Mouse (Mus musculus) hindbrain, embryonic 11.5 days (tissue): ENCODE measurements around the gene Cpn2. TPM values are rescaled to one million over a fixed set of nuclear protein-coding genes. Genes with fewer than 3 reads are reported as not detected.

ENCODE experiments used
- ATAC-seq: fragments of 200-750 bp; cut with Nextera tagmentation; 2 replicates; pipeline ENCODE4 v1.8.0; 2017; ENCODE audit warnings: mild to moderate bottlenecking, moderate TSS enrichment, moderate library complexity; ENCODE audit not compliant: low FRiP score
- DNase-seq: peaks from one replicate; pipeline ENCODE4 v3.0.0-alpha.2; 2015; ENCODE audit warnings: low spot score
- H3K27ac ChIP-seq: fragments of 300-500 bp; sonication (generic); 2 replicates; pipeline ENCODE4 v1.5.1; 2014; ENCODE audit warnings: mild to moderate bottlenecking, low read depth, low read length
- H3K27me3 ChIP-seq: fragments of 300-500 bp; sonication (generic); 2 replicates; pipeline ENCODE4 v1.6.1; 2014; ENCODE audit warnings: mild to moderate bottlenecking, low read length, moderate library complexity, mixed read lengths; ENCODE audit not compliant: control insufficient read depth, insufficient read depth
- H3K36me3 ChIP-seq: fragments of 300-500 bp; sonication (generic); 2 replicates; pipeline ENCODE4 v1.6.1; 2014; ENCODE audit warnings: mild to moderate bottlenecking, low read length, moderate library complexity, mixed read lengths; ENCODE audit not compliant: control insufficient read depth, insufficient read depth
- H3K4me1 ChIP-seq: fragments of 300-500 bp; sonication (generic); replicated peaks from 2 replicates; pipeline ENCODE4 v1.6.1; 2014; ENCODE audit warnings: low read length, mixed read lengths; ENCODE audit not compliant: control insufficient read depth, insufficient read depth
- H3K4me2 ChIP-seq: fragments of 300-500 bp; sonication (generic); replicated peaks from 2 replicates; pipeline ENCODE4 v1.6.1; 2014; ENCODE audit warnings: mild to moderate bottlenecking, low read depth, low read length
- H3K4me3 ChIP-seq: fragments of 300-500 bp; sonication (generic); 2 replicates; pipeline ENCODE4 v1.5.1; 2014; ENCODE audit warnings: low read depth, low read length
- H3K9ac ChIP-seq: fragments of 300-500 bp; sonication (generic); 2 replicates; pipeline ENCODE4 v1.6.1; 2014; ENCODE audit warnings: low read depth, low read length
- H3K9me3 ChIP-seq: fragments of 300-500 bp; sonication (generic); 2 replicates; pipeline ENCODE4 v1.6.1; 2016; ENCODE audit warnings: low read length; ENCODE audit not compliant: control insufficient read depth
- WGBS: fragments of 180-500 bp; shearing (Covaris S2); extraction: QIAGEN DNeasy Blood & Tissue Kit; methylation state at CpG from one replicate; pipeline ENCODE4 v1.1.7; 2014; 5-methylcytosine and 5-hydroxymethylcytosine counted together
- polyA plus RNA-seq: library from polyadenylated mRNA; unstranded; fragments of >200 nt; fragmentation: Nextera tagmentation; extraction: Ambion mirVana; gene quantifications from 2 replicates; pipeline ENCODE4 v1.2.1, GENCODE M21; 2014

Cpn2 gene
- polyA plus RNA-seq, 1 experiment from 2014 or later: not detected

DNA sequence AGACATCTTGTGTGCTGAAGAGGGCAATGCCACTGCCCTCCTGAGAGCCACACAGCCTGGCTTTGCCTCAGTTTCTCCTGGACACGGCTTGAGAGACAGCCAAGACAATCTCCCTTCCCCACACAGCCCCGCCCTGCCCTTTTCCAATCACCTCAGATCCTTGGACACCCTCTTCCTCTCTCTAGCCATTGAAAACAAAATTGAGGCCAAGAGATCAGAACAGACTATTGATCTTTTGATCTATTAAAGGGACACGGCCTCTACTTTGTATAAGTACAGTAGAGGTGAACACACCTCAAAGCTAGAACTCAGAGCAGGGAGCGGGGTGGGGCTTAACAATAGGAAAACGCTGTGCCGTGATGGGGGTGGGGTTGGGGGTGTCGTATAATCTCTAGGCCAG lies 8.9 kb downstream of the Cpn2 start:
- DNase-seq (no peak), ATAC-seq (no peak)
- Histone ChIP-seq H3K4me1 (no peaks in the 10 kb centered on the region), H3K4me3 (no peak overlapping the region), H3K4me2 (no peak overlapping the region), H3K27ac (no peak overlapping the region), H3K27me3 (no peaks in the 10 kb centered on the region), H3K36me3 (no peaks in the 10 kb centered on the region), H3K9ac (no peak overlapping the region), H3K9me3 (no peaks in the 10 kb centered on the region)
- WGBS: 88% methylated on average over 7 of the region's 7 CpGs

DNA sequence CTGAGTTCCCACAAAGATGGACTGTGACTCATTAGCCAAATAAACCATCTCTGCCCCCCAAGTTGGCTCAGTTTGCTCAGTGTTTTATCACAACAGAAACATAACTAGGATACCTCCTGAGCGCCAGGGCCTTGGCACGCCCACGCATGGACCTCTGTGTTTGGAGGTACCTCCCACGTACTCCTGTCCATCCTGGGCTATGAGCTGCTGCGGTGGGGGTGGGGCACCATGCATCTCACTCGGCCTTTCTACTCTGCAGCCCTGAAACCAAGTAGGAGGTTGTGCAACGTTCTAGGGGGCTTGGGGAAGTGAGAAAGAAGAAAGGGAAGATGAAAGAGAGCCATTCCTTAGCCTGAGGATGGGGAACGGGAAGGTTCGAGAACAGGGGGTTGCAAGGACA lies 9.6 kb downstream of the Cpn2 start:
- H3K27ac ChIP-seq: no peak overlapping the region
- no peaks in the 10 kb centered on the region for H3K4me1 ChIP-seq
- ATAC-seq: no peak
- no peak overlapping the region for H3K9ac ChIP-seq
- DNase-seq: no peak
- H3K4me2 ChIP-seq: no peak overlapping the region
- H3K27me3 ChIP-seq: no peaks in the 10 kb centered on the region
- no peaks in the 10 kb centered on the region for H3K9me3 ChIP-seq
- H3K36me3 ChIP-seq: no peaks in the 10 kb centered on the region
- 78% methylated on average over 9 of the region's 9 CpGs for WGBS
- no peak overlapping the region for H3K4me3 ChIP-seq

DNA sequence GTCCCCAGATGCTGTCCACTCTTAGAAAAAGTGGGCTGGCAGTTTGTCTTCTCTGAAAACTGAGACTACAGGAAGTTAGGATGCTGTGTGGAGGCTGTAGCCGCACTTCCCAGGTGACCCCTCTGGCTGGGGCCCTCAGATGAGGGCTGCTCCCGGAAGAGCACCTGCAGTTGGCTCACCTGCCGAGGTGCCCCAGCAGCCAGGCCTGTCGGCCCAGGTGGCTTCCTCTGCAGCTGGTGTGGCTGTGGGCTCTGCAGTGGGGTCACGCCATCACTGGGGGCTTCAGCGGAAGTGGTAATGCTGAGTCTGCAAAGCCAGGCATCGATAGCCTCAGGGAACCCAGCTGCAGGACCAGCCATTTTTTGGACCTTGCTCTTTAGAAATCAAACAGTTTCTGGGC lies 12.2 kb downstream of the Cpn2 start:
- ATAC-seq: no peak
- H3K27ac ChIP-seq: no peak overlapping the region

GRCm38 (mm10) chr16:30253900-30254299 lies 13.4 kb downstream of the Cpn2 start:
- H3K27ac ChIP-seq: no peak overlapping the region
- WGBS: 74% methylated on average over 9 of the region's 9 CpGs
- H3K36me3 ChIP-seq: no peaks in the 10 kb centered on the region
- DNase-seq (no peak), ATAC-seq (no peak)
- H3K9ac ChIP-seq: no peak overlapping the region
- peaks cover 3% of the 10 kb centered on the region for H3K27me3 ChIP-seq
- H3K4me3 ChIP-seq: no peak overlapping the region
- H3K9me3 ChIP-seq: no peaks in the 10 kb centered on the region
- H3K4me2 ChIP-seq: no peak overlapping the region
- no peaks in the 10 kb centered on the region for H3K4me1 ChIP-seq

More for the DNA sequence above, 12.2 kb downstream of the Cpn2 start:
- H3K4me3 ChIP-seq: no peak overlapping the region
- H3K4me2 ChIP-seq: no peak overlapping the region
- H3K9me3 ChIP-seq: no peaks in the 10 kb centered on the region
- no peak for DNase-seq
- 67% methylated on average over 7 of the region's 7 CpGs for WGBS
- H3K4me1 ChIP-seq: no peaks in the 10 kb centered on the region
- H3K36me3 ChIP-seq: no peaks in the 10 kb centered on the region
- no peak overlapping the region for H3K9ac ChIP-seq
- peaks cover 3% of the 10 kb centered on the region for H3K27me3 ChIP-seq

- H3K36me3 ChIP-seq: no peaks in the 10 kb centered on the region
- WGBS: 85% methylated on average over 4 of the region's 4 CpGs
- H3K27ac ChIP-seq: no peak overlapping the region
- no peak for DNase-seq
- no peak overlapping the region for H3K9ac ChIP-seq
- H3K9me3 ChIP-seq: no peaks in the 10 kb centered on the region
- no peaks in the 10 kb centered on the region for H3K4me1 ChIP-seq
- H3K4me2 ChIP-seq: no peak overlapping the region
- no peak for ATAC-seq
- H3K27me3 ChIP-seq: peaks cover 3% of the 10 kb centered on the region
- H3K4me3 ChIP-seq: no peak overlapping the region
These were observed 13.9 kb downstream of the Cpn2 start for GRCm38 (mm10) chr16:30253374-30253773.

- ATAC-seq: 0 out of 2 replicates have a peak, but pooled peaks have one; percentile 27
- H3K9me3 ChIP-seq: no peaks in the 10 kb centered on the region
- 2% methylated on average over 21 of the region's 21 CpGs for WGBS
- 0 out of 2 replicates have a peak overlapping the region, but pooled peaks have one; percentile 6 for H3K4me2 ChIP-seq
- no peak overlapping the region for H3K4me3 ChIP-seq
- peak; percentile 87 for DNase-seq
- H3K4me1 ChIP-seq: no peaks in the 10 kb centered on the region
- H3K27me3 ChIP-seq: peaks cover 3% of the 10 kb centered on the region
- no peak overlapping the region for H3K9ac ChIP-seq
- no peaks in the 10 kb centered on the region for H3K36me3 ChIP-seq
- no peak overlapping the region for H3K27ac ChIP-seq
These were observed 15.3 kb downstream of the Cpn2 start for GRCm38 (mm10) chr16:30252003-30252418.

DNA sequence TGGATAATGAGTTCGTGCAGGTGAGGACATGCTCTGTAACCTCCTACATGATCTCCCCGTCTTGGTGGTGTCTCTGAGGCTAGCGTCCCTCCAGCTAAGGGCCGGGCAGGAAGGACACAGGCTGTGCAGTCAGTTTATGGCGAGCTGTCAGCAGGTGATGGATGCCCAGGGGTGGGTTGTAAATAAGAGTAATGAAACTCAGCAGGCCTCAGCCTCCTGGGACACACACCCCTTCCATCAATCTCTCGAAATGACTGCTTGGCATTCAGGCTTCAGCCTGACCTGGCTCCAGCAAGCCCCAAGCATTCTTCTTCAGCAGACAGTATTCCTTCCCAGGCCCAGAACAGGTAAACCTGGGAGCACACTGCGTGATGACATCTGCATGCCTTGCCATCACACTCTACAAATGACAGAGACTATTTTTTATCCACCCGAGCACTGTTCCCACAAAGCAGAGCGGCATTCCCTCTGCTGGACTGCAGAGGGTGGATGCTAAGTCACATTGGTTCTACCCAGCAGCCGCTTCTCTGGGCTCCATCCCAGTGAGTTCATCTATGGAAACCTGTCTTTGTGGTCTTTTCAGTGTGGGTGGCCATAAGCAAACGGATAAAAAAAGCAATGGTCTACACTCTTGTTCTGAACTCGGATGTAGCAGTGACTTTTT lies 23.1 kb downstream of the Cpn2 start:
- no peak overlapping the region for H3K9ac ChIP-seq
- 52% methylated on average over 12 of the region's 12 CpGs for WGBS
- ATAC-seq (peak; percentile 60; the same call in 1 of the 2 replicates), DNase-seq (peak; percentile 39)
- no peak overlapping the region for H3K4me3 ChIP-seq
- H3K27ac ChIP-seq: no peak overlapping the region
- no peaks in the 10 kb centered on the region for H3K9me3 ChIP-seq
- no peak overlapping the region for H3K4me2 ChIP-seq
- H3K36me3 ChIP-seq: no peaks in the 10 kb centered on the region
- peaks cover 7% of the 10 kb centered on the region; the same call in 1 of the 2 replicates for H3K27me3 ChIP-seq
- no peaks in the 10 kb centered on the region for H3K4me1 ChIP-seq

DNA sequence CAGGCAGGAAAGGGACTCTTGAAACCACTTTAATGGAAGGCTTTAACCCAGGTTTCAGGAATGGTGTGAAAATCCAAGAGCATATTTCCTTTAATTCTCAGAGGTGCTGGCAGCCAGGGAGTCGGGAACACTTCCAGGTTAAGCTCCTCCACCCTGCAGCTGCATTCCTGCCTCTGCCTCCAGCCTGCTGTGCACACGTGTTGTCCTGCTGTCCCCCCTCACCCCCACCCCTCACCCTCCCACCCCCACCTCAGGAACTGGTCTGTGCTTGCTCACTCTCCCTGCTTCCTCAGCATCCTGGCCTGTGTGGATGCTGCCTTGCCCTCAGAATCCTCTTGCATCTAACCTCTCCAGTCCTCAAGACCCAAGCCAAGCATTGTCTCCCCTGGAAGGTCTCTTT lies 25.7 kb downstream of the Cpn2 start:
- ATAC-seq: no peak
- WGBS: 32% methylated on average over 2 of the region's 2 CpGs

GRCm38 (mm10) chr16:30238791-30239190 lies 28.5 kb downstream of the Cpn2 start:
- WGBS: 77% methylated on average over 6 of the region's 6 CpGs
- no peak for ATAC-seq
- Histone ChIP-seq H3K9ac (no peak overlapping the region), H3K4me2 (no peak overlapping the region), H3K36me3 (no peaks in the 10 kb centered on the region), H3K4me3 (no peak overlapping the region), H3K27ac (no peak overlapping the region), H3K27me3 (peaks cover 36% of the 10 kb centered on the region), H3K4me1 (peaks cover 8% of the 10 kb centered on the region), H3K9me3 (no peaks in the 10 kb centered on the region)
- DNase-seq: no peak

More for the DNA sequence above, 25.7 kb downstream of the Cpn2 start:
- H3K4me2 ChIP-seq: no peak overlapping the region
- no peaks in the 10 kb centered on the region for H3K4me1 ChIP-seq
- no peak overlapping the region for H3K4me3 ChIP-seq
- H3K27me3 ChIP-seq: peaks cover 19% of the 10 kb centered on the region
- H3K9ac ChIP-seq: no peak overlapping the region
- H3K36me3 ChIP-seq: no peaks in the 10 kb centered on the region
- H3K9me3 ChIP-seq: no peaks in the 10 kb centered on the region
- DNase-seq: no peak
- no peak overlapping the region for H3K27ac ChIP-seq
